Mouse (Mus musculus): ENCODE results near the gene Spock1. TPM values are rescaled to one million over a fixed set of nuclear protein-coding genes. Genes with fewer than 3 reads are reported as not detected.

Spock1 gene
- polyA plus RNA-seq, 1 experiment = 0.23 TPM

DNA sequence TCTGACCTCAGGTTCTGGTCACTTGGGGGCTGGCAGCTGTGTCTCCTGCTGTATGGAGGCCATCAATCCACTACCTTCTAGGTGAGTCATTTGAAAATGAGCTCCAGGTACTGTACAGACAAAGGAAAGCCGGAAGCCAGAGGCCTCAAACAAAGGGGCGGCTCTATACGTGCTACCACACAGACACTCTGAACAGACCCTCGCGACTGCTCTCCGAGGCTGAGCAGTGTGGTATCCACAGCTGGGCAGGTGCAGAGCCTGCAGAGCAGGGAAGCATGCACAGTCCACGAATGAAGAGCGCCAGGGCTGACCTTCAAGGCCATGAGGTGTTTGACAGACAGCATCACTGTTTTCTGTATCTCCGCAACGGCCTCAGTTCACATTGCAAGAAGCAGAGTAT lies 55.0 kb downstream of the Spock1 start:
- WGBS = 78% methylated on average over 10 of the region's 10 CpGs
- no peaks in the 10 kb centered on the region for H3K4me1 ChIP-seq (ENCODE audit: control insufficient read depth, insufficient read depth, insufficient read length, low read length)
- no peaks in the 10 kb centered on the region for H3K36me3 ChIP-seq (ENCODE audit: control insufficient read depth, insufficient read depth, low read length)
- no peak overlapping the region for H3K27ac ChIP-seq (ENCODE audit: insufficient read depth, low read depth, low read length)
- TF ChIP-seq CTCF (IDR thresholded peaks at IDR 0.05; ENCODE audit: extremely low read depth, insufficient read length, insufficient replicate concordance, low read depth, low read length) (no peak), POLR2A (IDR thresholded peaks at IDR 0.05; ENCODE audit: low read depth, low read length) (no peak)
- no peaks in the 10 kb centered on the region for H3K27me3 ChIP-seq (ENCODE audit: control insufficient read depth, insufficient read depth, low read length)
- H3K4me3 ChIP-seq (ENCODE audit: low read depth, low read length) = no peak overlapping the region

- Histone ChIP-seq H3K27me3 (ENCODE audit: control insufficient read depth, insufficient read depth, low read length) (no peaks in the 10 kb centered on the region), H3K4me3 (ENCODE audit: low read depth, low read length) (no peak overlapping the region), H3K36me3 (ENCODE audit: control insufficient read depth, insufficient read depth, low read length) (no peaks in the 10 kb centered on the region), H3K4me1 (ENCODE audit: control insufficient read depth, insufficient read depth, insufficient read length, low read length) (no peaks in the 10 kb centered on the region), H3K27ac (ENCODE audit: insufficient read depth, low read depth, low read length) (no peak overlapping the region)
- TF ChIP-seq POLR2A (IDR thresholded peaks at IDR 0.05; ENCODE audit: low read depth, low read length) (no peak), CTCF (IDR thresholded peaks at IDR 0.05; ENCODE audit: extremely low read depth, insufficient read length, insufficient replicate concordance, low read depth, low read length) (no peak)
- WGBS = 87% methylated on average over 1 of the region's 1 CpGs
These were observed 59.2 kb downstream of the Spock1 start for GRCm38 (mm10) chr13:57848931-57849330.

DNA sequence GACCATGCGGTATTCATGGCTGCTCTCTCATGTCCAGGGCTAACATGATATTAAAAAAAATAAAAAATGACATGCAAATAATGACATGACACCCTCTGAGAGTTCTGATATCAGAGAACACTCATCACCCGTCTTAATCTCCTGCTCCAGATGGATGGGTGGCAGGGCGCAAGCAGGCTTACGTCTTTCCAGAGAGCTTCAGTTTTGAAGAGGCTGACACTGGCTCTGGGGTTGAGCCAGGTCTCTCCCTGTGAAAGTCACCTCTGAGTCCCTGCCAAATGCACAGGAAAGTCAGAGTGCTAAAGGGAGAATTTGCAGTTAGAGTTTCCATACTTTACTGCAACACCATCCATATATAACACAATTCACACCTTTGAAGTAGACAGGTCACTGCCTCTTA lies 61.0 kb downstream of the Spock1 start:
- Histone ChIP-seq H3K27ac (ENCODE audit: insufficient read depth, low read depth, low read length) (no peak overlapping the region), H3K4me1 (ENCODE audit: control insufficient read depth, insufficient read depth, insufficient read length, low read length) (no peaks in the 10 kb centered on the region), H3K36me3 (ENCODE audit: control insufficient read depth, insufficient read depth, low read length) (no peaks in the 10 kb centered on the region), H3K27me3 (ENCODE audit: control insufficient read depth, insufficient read depth, low read length) (no peaks in the 10 kb centered on the region), H3K4me3 (ENCODE audit: low read depth, low read length) (no peak overlapping the region)
- TF ChIP-seq CTCF (IDR thresholded peaks at IDR 0.05; ENCODE audit: extremely low read depth, insufficient read length, insufficient replicate concordance, low read depth, low read length) (no peak), POLR2A (IDR thresholded peaks at IDR 0.05; ENCODE audit: low read depth, low read length) (no peak)
- WGBS = 86% methylated on average over 4 of the region's 4 CpGs

- H3K4me1 ChIP-seq (ENCODE audit: control insufficient read depth, insufficient read depth, insufficient read length, low read length) = no peaks in the 10 kb centered on the region
- H3K27ac ChIP-seq (ENCODE audit: insufficient read depth, low read depth, low read length) = no peak overlapping the region
- TF ChIP-seq CTCF (IDR thresholded peaks at IDR 0.05; ENCODE audit: extremely low read depth, insufficient read length, insufficient replicate concordance, low read depth, low read length) = no peak
- no peak for TF ChIP-seq POLR2A (IDR thresholded peaks at IDR 0.05; ENCODE audit: low read depth, low read length)
- H3K27me3 ChIP-seq (ENCODE audit: control insufficient read depth, insufficient read depth, low read length) = no peaks in the 10 kb centered on the region
- no peak overlapping the region for H3K4me3 ChIP-seq (ENCODE audit: low read depth, low read length)
- WGBS = 94% methylated on average over 9 of the region's 9 CpGs
- H3K36me3 ChIP-seq (ENCODE audit: control insufficient read depth, insufficient read depth, low read length) = no peaks in the 10 kb centered on the region
These were observed 61.7 kb downstream of the Spock1 start for GRCm38 (mm10) chr13:57846468-57846867.

GRCm38 (mm10) chr13:57841141-57841848 lies 66.8 kb downstream of the Spock1 start:
- H3K27me3 ChIP-seq (ENCODE audit: control insufficient read depth, insufficient read depth, low read length) = no peaks in the 10 kb centered on the region
- 92% methylated on average over 5 of the region's 5 CpGs for WGBS
- H3K4me1 ChIP-seq (ENCODE audit: control insufficient read depth, insufficient read depth, insufficient read length, low read length) = no peaks in the 10 kb centered on the region
- no peak for TF ChIP-seq CTCF (IDR thresholded peaks at IDR 0.05; ENCODE audit: extremely low read depth, insufficient read length, insufficient replicate concordance, low read depth, low read length)
- TF ChIP-seq POLR2A (IDR thresholded peaks at IDR 0.05; ENCODE audit: low read depth, low read length) = no peak
- H3K36me3 ChIP-seq (ENCODE audit: control insufficient read depth, insufficient read depth, low read length) = no peaks in the 10 kb centered on the region
- H3K4me3 ChIP-seq (ENCODE audit: low read depth, low read length) = no peak overlapping the region
- H3K27ac ChIP-seq (ENCODE audit: insufficient read depth, low read depth, low read length) = no peak overlapping the region

GRCm38 (mm10) chr13:57837691-57838437 lies 70.3 kb downstream of the Spock1 start:
- H3K4me1 ChIP-seq (ENCODE audit: control insufficient read depth, insufficient read depth, insufficient read length, low read length) = no peaks in the 10 kb centered on the region
- 64% methylated on average over 5 of the region's 5 CpGs for WGBS
- no peak overlapping the region for H3K27ac ChIP-seq (ENCODE audit: insufficient read depth, low read depth, low read length)
- TF ChIP-seq POLR2A (IDR thresholded peaks at IDR 0.05; ENCODE audit: low read depth, low read length) = no peak
- TF ChIP-seq CTCF (IDR thresholded peaks at IDR 0.05; ENCODE audit: extremely low read depth, insufficient read length, insufficient replicate concordance, low read depth, low read length) = no peak
- no peaks in the 10 kb centered on the region for H3K27me3 ChIP-seq (ENCODE audit: control insufficient read depth, insufficient read depth, low read length)
- no peak overlapping the region for H3K4me3 ChIP-seq (ENCODE audit: low read depth, low read length)
- H3K36me3 ChIP-seq (ENCODE audit: control insufficient read depth, insufficient read depth, low read length) = no peaks in the 10 kb centered on the region

DNA sequence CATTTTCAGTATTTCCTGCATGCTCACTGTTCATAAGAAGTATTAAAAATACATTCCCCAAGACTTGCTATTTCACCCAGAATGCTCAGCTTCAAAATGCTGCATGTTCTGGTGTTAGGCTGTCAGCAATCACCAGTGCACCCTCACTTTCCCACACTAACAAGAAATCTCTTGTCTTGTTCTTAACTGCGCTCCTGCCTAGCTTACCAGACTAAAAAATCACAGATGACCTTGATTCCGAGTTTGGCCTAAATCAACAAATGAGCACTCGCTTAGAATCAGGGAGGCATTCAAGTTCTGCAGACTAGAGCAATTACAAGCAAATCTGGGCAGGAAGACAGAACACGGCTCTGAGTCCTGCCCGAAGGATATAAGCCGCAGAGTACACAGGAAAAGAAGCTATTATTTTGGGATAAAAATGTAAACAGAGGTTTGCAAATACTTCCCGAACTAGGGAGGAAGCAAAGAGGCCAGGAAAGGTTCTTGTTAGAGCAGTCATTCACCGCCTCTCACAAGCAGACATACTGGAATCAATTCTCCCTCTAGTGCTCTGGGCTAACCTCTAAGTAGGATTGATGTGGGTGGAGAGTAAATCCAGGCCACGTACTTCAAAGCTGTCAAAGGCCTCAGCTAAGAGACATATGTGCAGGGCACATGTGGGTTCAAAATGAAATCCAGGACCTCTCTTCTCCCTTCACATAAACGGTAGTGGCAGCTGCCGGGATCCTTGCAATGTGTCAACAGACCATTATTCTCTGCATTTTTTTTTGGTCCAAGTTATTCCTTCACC lies 76.6 kb downstream of the Spock1 start:
- H3K27ac ChIP-seq (ENCODE audit: insufficient read depth, low read depth, low read length) = no peak overlapping the region
- H3K4me1 ChIP-seq (ENCODE audit: control insufficient read depth, insufficient read depth, insufficient read length, low read length) = no peaks in the 10 kb centered on the region
- H3K36me3 ChIP-seq (ENCODE audit: control insufficient read depth, insufficient read depth, low read length) = no peaks in the 10 kb centered on the region
- WGBS = 29% methylated on average over 11 of the region's 11 CpGs
- no peak for TF ChIP-seq POLR2A (IDR thresholded peaks at IDR 0.05; ENCODE audit: low read depth, low read length)
- no peak overlapping the region for H3K4me3 ChIP-seq (ENCODE audit: low read depth, low read length)
- H3K27me3 ChIP-seq (ENCODE audit: control insufficient read depth, insufficient read depth, low read length) = no peaks in the 10 kb centered on the region

All from small intestine, adult 2 months (tissue).